Mouse (Mus musculus): ENCODE results near the gene Rilpl1. TPM values are rescaled to one million over a fixed set of nuclear protein-coding genes. Genes with fewer than 3 reads are reported as not detected.
"Not testable (repeated sequence)": the region's sequence is repeated elsewhere in the genome, so short reads cannot be mapped to it uniquely, and the experiment has no call there.

Gene Rilpl1
- polyA plus RNA-seq, 1 experiment = 11.7 TPM

DNA sequence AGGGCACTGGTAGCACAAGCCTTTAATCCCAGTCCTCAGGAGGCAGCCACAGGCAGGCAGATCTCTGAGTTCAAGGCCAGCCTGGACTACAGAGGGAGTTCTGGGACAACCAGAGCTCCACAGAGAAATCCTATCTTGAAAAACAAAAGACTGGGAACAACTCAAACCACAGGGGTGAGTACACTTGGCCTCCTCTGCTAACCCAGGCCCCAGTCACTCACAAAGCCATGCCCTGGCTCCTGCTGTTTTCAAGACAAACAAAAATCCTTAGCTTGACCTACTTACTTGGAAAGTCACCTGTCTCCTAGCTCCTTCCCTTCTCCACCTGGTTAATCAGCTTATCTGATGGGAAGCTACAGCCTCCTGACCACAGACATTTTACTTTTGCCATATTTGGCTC, 66.3 kb downstream of the Rilpl1 start:
- DNase-seq (ENCODE audit: low read depth) = no peak
- no peak for TF ChIP-seq CTCF (IDR thresholded peaks at IDR 0.05; ENCODE audit: borderline replicate concordance, extremely low read depth, insufficient read depth, insufficient read length)

DNA sequence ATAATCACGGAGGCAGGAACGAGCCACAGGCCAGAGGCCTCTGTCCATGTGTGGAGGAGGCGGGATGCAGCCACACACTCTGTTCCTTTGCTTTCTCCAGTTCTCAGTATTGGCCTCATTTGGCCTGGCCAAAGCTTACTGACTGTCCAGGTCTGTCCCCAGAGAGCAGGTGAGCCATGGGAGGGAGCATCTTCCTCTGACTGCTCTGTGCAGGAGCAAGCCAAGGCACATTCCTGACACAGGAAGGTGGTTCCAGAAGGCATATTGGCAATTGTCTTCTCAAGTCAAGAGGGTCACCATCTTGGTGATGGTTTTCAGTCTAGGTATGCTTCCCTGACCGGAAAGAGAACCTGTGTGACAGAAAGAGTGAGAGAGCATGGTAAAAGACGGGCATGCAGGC, 67.7 kb downstream of the Rilpl1 start:
- DNase-seq (ENCODE audit: low read depth) = no peak
- TF ChIP-seq CTCF (IDR thresholded peaks at IDR 0.05; ENCODE audit: borderline replicate concordance, extremely low read depth, insufficient read depth, insufficient read length) (no peak), POLR2A (IDR thresholded peaks at IDR 0.05; ENCODE audit: borderline replicate concordance, extremely low read depth, insufficient read depth, insufficient read length, poor library complexity, severe bottlenecking) (no peak)

DNA sequence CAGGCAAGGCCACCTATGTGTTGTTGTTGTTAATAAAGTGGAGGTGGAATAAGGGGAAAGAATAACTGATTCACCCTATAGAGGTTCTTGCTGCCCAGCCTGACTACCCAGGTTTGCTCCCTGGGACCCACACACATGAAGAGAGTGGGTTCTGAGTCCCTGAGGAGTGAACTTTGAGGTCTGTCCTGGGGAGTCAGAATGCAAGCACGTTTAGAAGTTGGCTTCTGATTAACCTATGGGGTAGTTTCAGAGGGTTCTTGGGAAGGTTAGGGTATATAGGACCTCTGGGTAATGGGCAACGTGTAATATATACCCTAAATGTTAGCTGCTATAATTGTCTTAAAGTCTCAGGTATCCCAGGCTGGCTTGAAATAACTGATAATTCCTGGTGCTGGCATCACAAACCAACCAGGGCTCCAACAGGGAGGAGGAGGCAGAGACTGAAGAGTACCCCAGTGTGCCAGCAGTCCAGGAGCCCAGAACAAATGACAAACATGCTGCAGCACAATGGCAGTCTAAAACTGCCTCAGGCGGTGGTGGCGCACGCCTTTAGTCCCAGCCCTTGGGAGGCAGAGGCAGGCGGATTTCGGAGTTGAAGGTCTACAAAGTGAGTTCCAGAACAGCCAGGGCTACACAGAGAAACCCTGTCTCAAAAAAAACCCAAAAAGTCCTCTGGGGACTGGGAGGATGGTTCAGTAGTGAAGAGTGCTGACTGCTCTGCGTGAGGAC, 68.7 kb downstream of the Rilpl1 start:
- no peak for DNase-seq (ENCODE audit: low read depth)
- TF ChIP-seq POLR2A (IDR thresholded peaks at IDR 0.05; ENCODE audit: borderline replicate concordance, extremely low read depth, insufficient read depth, insufficient read length, poor library complexity, severe bottlenecking) = no peak
- no peak for TF ChIP-seq CTCF (IDR thresholded peaks at IDR 0.05; ENCODE audit: borderline replicate concordance, extremely low read depth, insufficient read depth, insufficient read length)

DNA sequence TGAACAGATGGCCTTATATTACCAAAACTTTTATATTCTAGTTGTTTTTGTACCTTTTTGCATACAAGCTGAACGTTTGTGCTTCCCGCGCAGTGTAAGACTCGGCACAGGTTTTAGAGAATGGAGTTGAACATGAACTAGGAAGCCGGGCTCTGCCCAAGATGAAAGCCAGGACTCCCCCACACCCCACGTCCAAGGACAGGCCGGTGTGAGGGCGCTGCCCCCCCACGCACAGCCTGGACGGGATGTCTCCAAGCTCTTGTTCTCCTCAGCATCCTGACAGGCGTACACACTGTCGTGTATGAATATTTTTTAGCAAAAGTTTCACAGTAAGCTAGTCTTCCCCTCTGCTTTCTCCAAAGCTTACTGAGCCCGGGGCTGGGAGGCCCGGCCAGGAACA, 70.3 kb downstream of the Rilpl1 start:
- not testable (repeated sequence) for DNase-seq (ENCODE audit: low read depth)

DNA sequence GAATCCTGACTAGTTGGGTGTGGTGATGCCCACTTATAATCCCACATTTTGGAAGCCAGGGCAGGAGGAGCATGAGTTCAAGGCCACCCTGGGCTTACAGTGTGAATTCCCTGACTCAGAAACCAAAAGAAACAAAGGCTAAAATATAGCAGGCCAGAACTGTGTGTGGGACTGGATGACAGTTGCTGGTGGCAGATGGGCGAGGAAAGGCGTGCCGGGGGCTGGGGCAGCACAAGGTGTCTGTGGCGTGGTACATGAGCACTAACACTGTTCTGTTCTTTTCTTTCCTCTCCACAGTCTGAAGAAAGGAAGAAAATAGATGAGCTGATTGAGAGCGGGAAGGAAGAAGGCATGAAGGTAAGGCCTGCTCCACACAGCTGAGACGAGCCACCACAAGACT, 74.4 kb downstream of the Rilpl1 start:
- no peak for DNase-seq (ENCODE audit: low read depth)
- TF ChIP-seq POLR2A (IDR thresholded peaks at IDR 0.05; ENCODE audit: borderline replicate concordance, extremely low read depth, insufficient read depth, insufficient read length, poor library complexity, severe bottlenecking) = no peak
- no peak for TF ChIP-seq CTCF (IDR thresholded peaks at IDR 0.05; ENCODE audit: borderline replicate concordance, extremely low read depth, insufficient read depth, insufficient read length)

DNA sequence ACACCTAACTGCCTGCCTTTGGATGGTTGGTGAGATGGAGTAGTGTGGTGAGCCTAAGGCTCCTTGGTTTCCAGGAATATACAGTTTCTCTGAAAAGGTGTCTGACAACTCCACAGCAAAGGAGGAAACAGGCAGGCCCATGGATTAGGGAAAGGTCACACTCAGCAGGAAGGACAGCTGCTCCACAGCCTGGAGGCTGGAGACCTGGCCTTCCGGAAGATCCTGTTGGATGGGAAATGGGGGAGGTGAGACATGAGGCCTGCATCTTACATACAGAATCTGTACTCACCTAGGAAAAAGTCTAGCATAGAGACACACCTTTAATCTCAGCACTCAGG, 77.1 kb downstream of the Rilpl1 start:
- no peak for TF ChIP-seq CTCF (IDR thresholded peaks at IDR 0.05; ENCODE audit: borderline replicate concordance, extremely low read depth, insufficient read depth, insufficient read length)
- no peak for TF ChIP-seq POLR2A (IDR thresholded peaks at IDR 0.05; ENCODE audit: borderline replicate concordance, extremely low read depth, insufficient read depth, insufficient read length, poor library complexity, severe bottlenecking)
- DNase-seq (ENCODE audit: low read depth) = no peak

DNA sequence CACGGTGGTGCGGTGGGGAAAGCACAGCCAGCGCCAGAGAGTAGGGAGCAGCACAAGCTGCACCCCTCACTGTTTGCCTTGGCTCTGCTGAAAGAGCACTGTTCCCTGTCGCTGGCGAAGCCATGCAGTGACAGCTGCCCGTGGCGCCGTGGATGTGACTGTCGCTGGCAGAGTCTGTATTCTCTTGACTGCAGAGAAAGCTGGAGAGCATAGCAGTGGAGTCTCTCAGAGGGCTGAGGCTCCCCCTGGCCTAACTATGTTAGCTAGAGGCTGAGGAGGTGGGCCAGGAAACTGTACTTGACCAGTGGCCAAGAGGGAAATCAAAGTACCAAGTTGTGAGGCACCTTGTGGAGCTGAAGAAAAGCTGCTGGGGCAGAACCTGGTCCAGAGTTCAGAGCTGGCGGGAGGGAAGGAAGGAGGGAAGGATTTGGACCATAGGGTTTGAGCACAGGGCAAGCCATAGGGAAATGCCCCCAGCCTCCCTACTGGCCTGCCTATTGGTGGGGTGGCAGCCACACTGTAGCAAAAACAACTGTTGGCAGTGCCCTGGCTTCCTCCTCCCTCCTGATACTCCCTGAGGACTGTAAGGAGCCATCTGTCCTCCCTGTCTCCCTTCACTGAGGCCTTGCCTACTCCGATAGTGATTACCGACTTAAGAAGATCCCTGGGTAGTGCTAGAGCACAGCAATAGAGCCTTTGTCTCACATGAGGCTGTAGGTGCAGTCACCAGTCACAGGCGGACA, 77.7 kb downstream of the Rilpl1 start:
- TF ChIP-seq POLR2A (IDR thresholded peaks at IDR 0.05; ENCODE audit: borderline replicate concordance, extremely low read depth, insufficient read depth, insufficient read length, poor library complexity, severe bottlenecking) (no peak), CTCF (IDR thresholded peaks at IDR 0.05; ENCODE audit: borderline replicate concordance, extremely low read depth, insufficient read depth, insufficient read length) (no peak)
- DNase-seq (ENCODE audit: low read depth) = peak; percentile 49

DNA sequence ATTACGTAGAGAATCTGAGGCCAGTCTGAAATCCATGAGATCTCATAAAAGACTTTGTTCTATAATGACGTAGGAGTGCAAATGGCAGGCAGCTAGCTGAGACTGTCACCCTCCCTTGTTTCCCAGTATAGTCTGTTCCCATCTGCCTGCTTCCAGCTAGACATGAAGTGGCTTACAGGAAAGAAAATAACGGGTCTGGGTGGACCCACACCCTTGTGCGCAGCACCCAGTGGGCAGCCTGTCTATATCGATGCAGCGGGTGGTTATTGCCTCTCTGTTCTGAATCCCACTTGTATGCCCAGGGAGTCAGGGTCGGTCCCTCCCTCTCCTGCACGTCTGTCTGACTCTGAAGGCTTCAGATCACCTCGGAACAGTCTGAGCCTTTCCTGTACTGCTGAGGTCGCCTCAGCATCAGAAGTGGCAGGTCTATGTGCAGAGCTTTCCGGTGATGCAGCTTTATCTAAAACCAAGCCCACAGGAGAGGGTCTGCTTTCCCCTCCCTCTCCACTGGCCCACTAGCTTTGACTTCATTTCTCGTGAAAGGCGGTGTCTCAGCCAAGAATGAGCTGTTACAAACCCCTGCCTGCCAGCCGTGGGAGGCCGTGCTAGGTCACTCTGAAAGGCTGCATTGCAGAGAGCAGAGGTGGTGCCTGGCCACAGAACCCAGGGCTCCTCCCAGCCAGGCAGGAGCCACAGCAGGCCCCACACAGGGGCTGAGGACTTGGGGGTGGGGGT, 78.5 kb downstream of the Rilpl1 start:
- TF ChIP-seq CTCF (IDR thresholded peaks at IDR 0.05; ENCODE audit: borderline replicate concordance, extremely low read depth, insufficient read depth, insufficient read length) (no peak), POLR2A (IDR thresholded peaks at IDR 0.05; ENCODE audit: borderline replicate concordance, extremely low read depth, insufficient read depth, insufficient read length, poor library complexity, severe bottlenecking) (no peak)
- DNase-seq (ENCODE audit: low read depth) = no peak

DNA sequence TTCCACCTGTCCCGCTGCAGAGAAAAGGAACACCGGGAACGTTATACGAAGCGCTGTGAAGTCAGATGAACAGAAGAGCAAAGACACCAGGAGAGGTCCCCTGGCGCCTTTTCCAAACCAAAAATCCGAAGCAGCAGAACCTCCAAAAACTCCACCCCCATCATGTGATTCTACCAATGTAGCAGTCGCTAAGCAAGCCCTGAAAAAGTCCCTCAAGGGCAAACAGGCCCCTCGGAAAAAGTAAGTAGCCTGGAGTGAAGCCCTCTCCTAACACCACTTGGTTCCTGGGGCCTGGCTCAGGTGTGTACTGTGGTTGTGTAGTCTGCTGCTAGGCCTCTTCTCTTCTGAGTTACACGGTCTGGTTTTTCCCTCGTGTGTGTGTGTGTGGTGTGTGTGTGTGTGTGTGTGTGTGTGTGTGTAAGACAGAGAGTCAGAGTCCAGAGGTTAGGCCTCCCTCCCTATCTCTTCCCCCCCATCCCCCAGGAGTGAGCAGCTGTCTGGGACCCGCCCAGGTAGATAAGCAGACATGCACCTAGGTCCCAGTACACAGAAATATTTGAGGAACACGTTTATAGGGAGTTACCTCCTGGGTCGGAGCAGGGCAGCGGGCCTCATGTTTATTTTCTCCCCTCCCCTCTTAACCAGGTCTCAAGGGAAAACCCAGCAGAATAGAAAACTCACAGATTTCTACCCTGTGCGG, 80.4 kb downstream of the Rilpl1 start:
- no peak for DNase-seq (ENCODE audit: low read depth)
- TF ChIP-seq POLR2A (IDR thresholded peaks at IDR 0.05; ENCODE audit: borderline replicate concordance, extremely low read depth, insufficient read depth, insufficient read length, poor library complexity, severe bottlenecking) (no peak), CTCF (IDR thresholded peaks at IDR 0.05; ENCODE audit: borderline replicate concordance, extremely low read depth, insufficient read depth, insufficient read length) (no peak)

DNA sequence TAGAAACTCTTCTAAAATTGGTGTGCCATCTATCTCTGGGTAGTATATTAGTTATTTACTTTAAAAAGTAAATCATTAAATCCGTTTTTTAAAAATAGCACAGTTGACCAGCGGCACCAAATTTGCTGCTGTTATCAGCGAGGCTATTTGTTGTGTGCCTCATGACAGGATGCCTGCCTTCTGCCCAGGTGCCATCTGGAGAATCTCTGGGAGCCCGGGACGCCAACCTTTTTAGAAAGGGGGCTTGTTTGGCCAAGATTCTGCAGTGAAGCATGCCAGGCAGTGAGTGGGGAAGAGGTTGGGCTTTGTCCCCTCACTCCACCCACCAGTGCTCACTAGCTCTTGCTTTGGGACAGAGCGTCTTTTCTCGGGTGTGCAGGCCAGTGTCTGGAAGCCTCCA, 81.1 kb downstream of the Rilpl1 start:
- no peak for DNase-seq (ENCODE audit: low read depth)
- no peak for TF ChIP-seq CTCF (IDR thresholded peaks at IDR 0.05; ENCODE audit: borderline replicate concordance, extremely low read depth, insufficient read depth, insufficient read length)
- no peak for TF ChIP-seq POLR2A (IDR thresholded peaks at IDR 0.05; ENCODE audit: borderline replicate concordance, extremely low read depth, insufficient read depth, insufficient read length, poor library complexity, severe bottlenecking)

DNA sequence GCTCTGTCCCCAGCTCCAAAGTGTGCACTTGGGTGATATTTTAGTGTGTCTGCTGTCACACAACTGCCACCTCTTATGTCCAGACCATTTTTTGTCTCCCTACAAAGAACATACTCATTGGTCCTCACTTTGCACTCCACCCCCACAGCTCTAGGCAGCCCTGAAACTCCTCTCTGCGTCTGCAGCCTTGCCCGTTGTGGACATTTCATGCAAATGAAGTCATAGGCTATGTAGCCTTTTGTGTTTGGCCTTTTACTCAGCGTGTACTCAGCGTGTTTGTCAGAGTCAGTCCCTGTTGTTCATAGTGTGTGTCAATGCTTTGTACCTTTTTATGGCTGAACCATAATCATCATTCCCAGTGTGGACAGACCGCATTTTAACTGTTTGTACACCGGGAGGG, 81.7 kb downstream of the Rilpl1 start:
- TF ChIP-seq CTCF (IDR thresholded peaks at IDR 0.05; ENCODE audit: borderline replicate concordance, extremely low read depth, insufficient read depth, insufficient read length) (no peak), POLR2A (IDR thresholded peaks at IDR 0.05; ENCODE audit: borderline replicate concordance, extremely low read depth, insufficient read depth, insufficient read length, poor library complexity, severe bottlenecking) (no peak)
- DNase-seq (ENCODE audit: low read depth) = no peak
